Mouse (Mus musculus) heart, embryonic 16.5 days (tissue): Measurements from ENCODE around the gene F12. TPM values are rescaled to one million over a fixed set of nuclear protein-coding genes. Genes with fewer than 3 reads are reported as not detected.

Source experiments
- ATAC-seq: fragments of 200-750 bp; cut with Nextera tagmentation; replicated peaks from 2 replicates; pipeline ENCODE4 v1.8.0; 2017; ENCODE audit warnings: moderate number of reproducible peaks; ENCODE audit not compliant: insufficient read depth, low FRiP score; ENCODE audit errors: extremely low read depth
- H3K27ac ChIP-seq: fragments of 300-500 bp; sonication (generic); 2 replicates; pipeline ENCODE4 v1.5.1; 2014; ENCODE audit warnings: mild to moderate bottlenecking, low read length, control low read depth, moderate library complexity
- H3K27me3 ChIP-seq: fragments of 300-500 bp; sonication (generic); 2 replicates; pipeline ENCODE4 v1.6.1; 2014; ENCODE audit warnings: low read length, mixed read lengths; ENCODE audit not compliant: control insufficient read depth, insufficient read depth
- H3K36me3 ChIP-seq: fragments of 300-500 bp; sonication (generic); 2 replicates; pipeline ENCODE4 v1.6.1; 2014; ENCODE audit not compliant: control insufficient read depth, insufficient read depth
- H3K4me1 ChIP-seq: fragments of 300-500 bp; sonication (generic); 2 replicates; pipeline ENCODE4 v1.6.1; 2014; ENCODE audit warnings: low read length, mixed read lengths; ENCODE audit not compliant: control insufficient read depth, insufficient read depth
- H3K4me2 ChIP-seq: fragments of 300-500 bp; sonication (generic); 2 replicates; pipeline ENCODE4 v1.6.1; 2014; ENCODE audit warnings: low read depth, mild to moderate bottlenecking, control low read depth, low read length
- H3K4me3 ChIP-seq: fragments of 300-500 bp; sonication (generic); 2 replicates; pipeline ENCODE4 v1.5.1; 2014; ENCODE audit warnings: mild to moderate bottlenecking, control low read depth, low read length
- H3K9ac ChIP-seq: fragments of 300-500 bp; sonication (generic); 2 replicates; pipeline ENCODE4 v1.6.1; 2014; ENCODE audit warnings: low read length, control low read depth
- H3K9me3 ChIP-seq: fragments of 300-500 bp; sonication (generic); replicated peaks from 2 replicates; pipeline ENCODE4 v1.6.1; 2016; ENCODE audit warnings: low read length; ENCODE audit not compliant: control insufficient read depth
- WGBS: fragments of 180-500 bp; shearing (Covaris S2); extraction: QIAGEN DNeasy Blood & Tissue Kit; methylation state at CpG from one replicate; pipeline ENCODE4 v1.1.7; 2014; 5-methylcytosine and 5-hydroxymethylcytosine counted together
- polyA plus RNA-seq: library from polyadenylated mRNA; unstranded; fragments of >200 nt; fragmentation: Nextera tagmentation; extraction: Ambion mirVana; gene quantifications from 2 replicates; pipeline ENCODE4 v1.2.1, GENCODE M21; 2015

The F12 gene
- polyA plus RNA-seq, 1 experiment from 2014 or later: 0.25 TPM

GRCm38 (mm10) chr13:55398088-55398487, 28.5 kb downstream of the F12 start, which contains the start of gene Slc34a1:
Gene Slc34a1, plus strand, starts transcription at chr13:55398187.
- Histone ChIP-seq H3K27me3 (peaks cover 25% of the 10 kb centered on the region), H3K4me3 (no peak within 1 kb of the TSS), H3K9ac (no peak within 1 kb of the TSS), H3K4me1 (no peaks in the 10 kb centered on the region), H3K27ac (no peak within 1 kb of the TSS), H3K36me3 (no peaks in the 10 kb centered on the region), H3K9me3 (no peaks in the 10 kb centered on the region), H3K4me2 (no peak within 1 kb of the TSS)
- ATAC-seq: no peak
- 65% methylated on average over 1 of the region's 1 CpGs for WGBS

GRCm38 (mm10) chr13:55392933-55393332, 33.7 kb downstream of the F12 start:
- H3K4me2 ChIP-seq: no peak overlapping the region
- no peaks in the 10 kb centered on the region for H3K4me1 ChIP-seq
- H3K27me3 ChIP-seq: no peaks in the 10 kb centered on the region; the same call in 1 of the 2 replicates
- H3K27ac ChIP-seq: no peak overlapping the region
- no peaks in the 10 kb centered on the region for H3K36me3 ChIP-seq
- no peak for ATAC-seq
- WGBS: 60% methylated on average over 4 of the region's 4 CpGs
- 0 out of 2 replicates have a peak, but pooled peaks cover 4% of the 10 kb centered on the region for H3K9me3 ChIP-seq
- no peak overlapping the region for H3K4me3 ChIP-seq
- no peak overlapping the region for H3K9ac ChIP-seq

- H3K9ac ChIP-seq: no peak overlapping the region
- H3K4me1 ChIP-seq: no peaks in the 10 kb centered on the region
- H3K4me2 ChIP-seq: no peak overlapping the region
- H3K27me3 ChIP-seq: no peaks in the 10 kb centered on the region; the same call in 1 of the 2 replicates
- no peak overlapping the region for H3K27ac ChIP-seq
- 0 out of 2 replicates have a peak, but pooled peaks cover 4% of the 10 kb centered on the region for H3K9me3 ChIP-seq
- ATAC-seq: no peak
- H3K36me3 ChIP-seq: no peaks in the 10 kb centered on the region
- 74% methylated on average over 1 of the region's 1 CpGs for WGBS
- no peak overlapping the region for H3K4me3 ChIP-seq
Observed at GRCm38 (mm10) chr13:55391626-55392029, 35.0 kb downstream of the F12 start.

GRCm38 (mm10) chr13:55390644-55391043, 35.9 kb downstream of the F12 start:
- no peak for ATAC-seq
- Histone ChIP-seq H3K4me2 (no peak overlapping the region), H3K27ac (no peak overlapping the region), H3K27me3 (no peaks in the 10 kb centered on the region), H3K9ac (no peak overlapping the region), H3K36me3 (no peaks in the 10 kb centered on the region), H3K9me3 (0 out of 2 replicates have a peak, but pooled peaks cover 4% of the 10 kb centered on the region), H3K4me1 (no peaks in the 10 kb centered on the region), H3K4me3 (no peak overlapping the region)
- WGBS: 78% methylated on average over 3 of the region's 3 CpGs

- Histone ChIP-seq H3K9ac (no peak overlapping the region), H3K27ac (no peak overlapping the region), H3K9me3 (no peaks in the 10 kb centered on the region), H3K27me3 (peaks cover 39% of the 10 kb centered on the region), H3K4me1 (no peaks in the 10 kb centered on the region), H3K36me3 (no peaks in the 10 kb centered on the region), H3K4me2 (no peak overlapping the region), H3K4me3 (no peak overlapping the region)
- ATAC-seq: no peak
- 69% methylated on average over 4 of the region's 4 CpGs for WGBS
Observed at GRCm38 (mm10) chr13:55381790-55382189, 44.8 kb downstream of the F12 start.

GRCm38 (mm10) chr13:55378907-55379580, 47.5 kb downstream of the F12 start:
- Histone ChIP-seq H3K27me3 (peaks cover 47% of the 10 kb centered on the region), H3K4me3 (no peak overlapping the region), H3K36me3 (no peaks in the 10 kb centered on the region), H3K4me2 (peak overlapping the region; percentile 22; the same call in 1 of the 2 replicates), H3K27ac (no peak overlapping the region), H3K4me1 (no peaks in the 10 kb centered on the region), H3K9me3 (no peaks in the 10 kb centered on the region), H3K9ac (no peak overlapping the region)
- WGBS: 9% methylated on average over 32 of the region's 32 CpGs
- no peak for ATAC-seq

- peaks cover 50% of the 10 kb centered on the region for H3K27me3 ChIP-seq
- H3K4me2 ChIP-seq: no peak overlapping the region
- WGBS: 63% methylated on average over 2 of the region's 2 CpGs
- ATAC-seq: no peak
- no peak overlapping the region for H3K4me3 ChIP-seq
- H3K27ac ChIP-seq: no peak overlapping the region
- H3K4me1 ChIP-seq: no peaks in the 10 kb centered on the region
- no peaks in the 10 kb centered on the region for H3K36me3 ChIP-seq
- H3K9ac ChIP-seq: no peak overlapping the region
- H3K9me3 ChIP-seq: no peaks in the 10 kb centered on the region
Observed at GRCm38 (mm10) chr13:55375877-55376276, 50.7 kb downstream of the F12 start.

GRCm38 (mm10) chr13:55374206-55374924, 52.2 kb downstream of the F12 start:
- ATAC-seq: no peak
- Histone ChIP-seq H3K36me3 (no peaks in the 10 kb centered on the region), H3K4me1 (peaks cover 6% of the 10 kb centered on the region), H3K4me2 (no peak overlapping the region), H3K9me3 (no peaks in the 10 kb centered on the region), H3K27me3 (peaks cover 37% of the 10 kb centered on the region), H3K9ac (no peak overlapping the region), H3K4me3 (no peak overlapping the region), H3K27ac (no peak overlapping the region)
- 53% methylated on average over 6 of the region's 6 CpGs for whole genome bisulfite sequencing

- Histone ChIP-seq H3K9me3 (no peaks in the 10 kb centered on the region), H3K36me3 (no peaks in the 10 kb centered on the region), H3K4me1 (peaks cover 6% of the 10 kb centered on the region), H3K27me3 (peaks cover 21% of the 10 kb centered on the region), H3K4me2 (no peak overlapping the region), H3K4me3 (no peak overlapping the region), H3K27ac (no peak overlapping the region), H3K9ac (no peak overlapping the region)
- WGBS: 50% methylated on average over 5 of the region's 5 CpGs
- ATAC-seq: no peak
Observed at GRCm38 (mm10) chr13:55371740-55372139, 54.9 kb downstream of the F12 start.
